Mouse (Mus musculus) kidney, embryonic 14.5 days (tissue): Measurements from ENCODE around the gene Ttc41. TPM values are rescaled to one million over a fixed set of nuclear protein-coding genes. Genes with fewer than 3 reads are reported as not detected.

Experiments
- ATAC-seq: fragments of 200-750 bp; cut with Nextera tagmentation; 2 replicates; pipeline ENCODE4 v1.8.0; 2017; ENCODE audit warnings: moderate number of reproducible peaks, mild to moderate bottlenecking, moderate TSS enrichment, moderate library complexity; ENCODE audit not compliant: low FRiP score, low TSS enrichment
- H3K27ac ChIP-seq: fragments of 300-500 bp; sonication (generic); 2 replicates; pipeline ENCODE4 v1.5.1; 2014; ENCODE audit warnings: low read depth, mild to moderate bottlenecking, low read length, moderate library complexity, mixed read lengths
- H3K27me3 ChIP-seq: fragments of 300-500 bp; sonication (generic); 2 replicates; pipeline ENCODE4 v1.6.1; 2014; ENCODE audit warnings: mild to moderate bottlenecking, low read length; ENCODE audit not compliant: control insufficient read depth, insufficient read depth
- H3K36me3 ChIP-seq: fragments of 300-500 bp; sonication (generic); 2 replicates; pipeline ENCODE4 v1.6.1; 2014; ENCODE audit warnings: low read length, mixed read lengths; ENCODE audit not compliant: control insufficient read depth, insufficient read depth
- H3K4me1 ChIP-seq: fragments of 300-500 bp; sonication (generic); 2 replicates; pipeline ENCODE4 v1.6.1; 2014; ENCODE audit warnings: low read length, mixed read lengths; ENCODE audit not compliant: control insufficient read depth, insufficient read depth
- H3K4me2 ChIP-seq: fragments of 300-500 bp; sonication (generic); replicated peaks from 2 replicates; pipeline ENCODE4 v1.6.1; 2014; ENCODE audit warnings: low read depth, mild to moderate bottlenecking, low read length
- H3K4me3 ChIP-seq: fragments of 300-500 bp; sonication (generic); 2 replicates; pipeline ENCODE4 v1.5.1; 2014; ENCODE audit warnings: mild to moderate bottlenecking, low read length
- H3K9ac ChIP-seq: fragments of 300-500 bp; sonication (generic); 2 replicates; pipeline ENCODE4 v1.6.1; 2014; ENCODE audit warnings: low read depth, mild to moderate bottlenecking, low read length, moderate library complexity
- H3K9me3 ChIP-seq: fragments of 300-500 bp; sonication (generic); 2 replicates; pipeline ENCODE4 v1.6.1; 2016; ENCODE audit warnings: low read length; ENCODE audit not compliant: control insufficient read depth
- WGBS: fragments of 180-500 bp; shearing (Covaris S2); extraction: QIAGEN DNeasy Blood & Tissue Kit; methylation state at CpG from one replicate; pipeline ENCODE4 v1.1.7; 2014; 5-methylcytosine and 5-hydroxymethylcytosine counted together
- polyA plus RNA-seq: library from polyadenylated mRNA; unstranded; fragments of >200 nt; fragmentation: Nextera tagmentation; extraction: Ambion mirVana; gene quantifications from 2 replicates; pipeline ENCODE4 v1.2.1, GENCODE M21; 2014

Gene Ttc41
- polyA plus RNA-seq, 1 experiment from 2014 or later: 1.2 TPM

DNA sequence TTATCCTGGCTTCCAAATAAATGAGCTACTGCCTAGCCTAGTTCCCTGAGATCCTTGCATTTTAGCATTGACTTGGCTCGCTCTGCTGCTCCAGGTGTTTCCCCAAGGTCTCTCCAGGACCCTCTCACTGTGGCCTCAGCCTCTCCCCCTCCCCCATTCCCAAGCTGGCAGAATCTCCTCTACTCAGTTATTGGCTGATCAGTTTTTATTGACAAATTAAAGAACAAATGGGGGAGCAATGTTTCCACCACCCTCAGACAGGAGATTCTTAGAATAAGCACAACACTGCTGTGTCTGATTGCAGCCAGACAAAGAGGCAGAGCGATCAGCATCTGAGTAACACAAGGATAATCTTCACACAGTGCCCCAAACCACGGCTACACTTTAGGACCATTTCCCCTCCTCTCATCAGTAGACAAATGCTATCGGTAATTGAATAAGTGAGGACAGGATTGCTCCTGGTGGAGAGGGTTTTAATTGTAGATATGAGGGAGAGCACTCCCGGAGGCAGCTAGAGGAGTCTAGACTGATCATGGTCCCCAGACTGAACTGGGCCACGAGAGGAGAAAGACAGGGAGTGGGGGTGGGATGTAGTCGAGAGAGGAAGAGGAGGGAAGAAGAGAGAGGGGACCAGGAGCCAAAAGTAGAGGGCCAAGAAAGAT, 56.2 kb downstream of the Ttc41 start:
- Histone ChIP-seq H3K27me3 (no peaks in the 10 kb centered on the region), H3K4me3 (no peak overlapping the region)

DNA sequence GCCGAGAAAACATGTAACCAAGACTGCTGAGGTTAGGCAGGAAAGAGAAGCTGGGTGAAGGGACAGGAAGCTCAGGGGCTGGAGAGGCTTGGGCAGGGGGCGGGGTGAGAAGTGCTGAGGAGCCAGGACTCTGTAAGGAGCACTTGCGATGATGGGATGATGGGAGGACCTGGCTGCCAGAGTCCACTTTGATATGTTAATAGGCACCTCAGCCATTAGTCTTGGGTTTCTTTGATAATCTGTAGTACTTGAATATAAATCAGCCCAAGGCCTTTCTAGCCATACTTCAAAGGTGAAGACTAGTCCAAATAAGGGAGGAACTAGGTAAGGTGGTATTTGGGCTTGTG, 56.7 kb downstream of the Ttc41 start:
- Histone ChIP-seq H3K4me1 (no peaks in the 10 kb centered on the region), H3K9ac (no peak overlapping the region), H3K27me3 (no peaks in the 10 kb centered on the region), H3K4me3 (no peak overlapping the region), H3K4me2 (no peak overlapping the region), H3K9me3 (no peaks in the 10 kb centered on the region), H3K27ac (no peak overlapping the region), H3K36me3 (no peaks in the 10 kb centered on the region)
- ATAC-seq: no peak
- 35% methylated on average over 3 of the region's 3 CpGs for WGBS

More for the DNA sequence above, 56.2 kb downstream of the Ttc41 start:
- Histone ChIP-seq H3K9me3 (no peaks in the 10 kb centered on the region), H3K9ac (no peak overlapping the region), H3K4me2 (no peak overlapping the region), H3K36me3 (no peaks in the 10 kb centered on the region), H3K4me1 (no peaks in the 10 kb centered on the region), H3K27ac (no peak overlapping the region)
- no peak for ATAC-seq
- WGBS: 29% methylated on average over 7 of the region's 7 CpGs

DNA sequence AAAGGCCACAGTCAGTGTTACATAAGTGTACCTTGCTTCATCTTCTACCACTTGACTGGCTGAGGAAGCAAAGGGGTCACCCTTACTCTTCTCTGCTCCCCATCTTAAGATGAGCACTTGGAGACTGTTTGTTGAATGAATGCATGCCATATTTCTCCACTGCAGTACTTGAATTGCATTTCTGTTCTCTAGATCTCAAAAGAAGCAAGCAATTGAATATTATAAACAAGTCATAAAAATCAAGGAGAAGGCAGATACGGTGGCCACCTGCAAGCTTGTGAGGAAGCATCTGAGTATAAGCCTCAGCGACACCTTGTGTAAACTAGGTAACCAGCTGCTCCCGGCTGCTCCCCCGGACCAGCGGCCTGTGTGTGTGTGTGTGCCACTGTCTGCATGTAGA, 58.1 kb downstream of the Ttc41 start, which contains the start of gene Gm49358:
Gm49358 (plus strand) TSS at position 301 of the 400 bp plus-strand sequence.
- Histone ChIP-seq H3K9ac (no peak within 1 kb of the TSS), H3K4me2 (no peak within 1 kb of the TSS), H3K9me3 (no peaks in the 10 kb centered on the region), H3K4me1 (no peaks in the 10 kb centered on the region), H3K27me3 (no peaks in the 10 kb centered on the region), H3K36me3 (no peaks in the 10 kb centered on the region), H3K4me3 (no peak within 1 kb of the TSS), H3K27ac (no peak within 1 kb of the TSS)
- no peak for ATAC-seq
- WGBS: 82% methylated on average over 5 of the region's 5 CpGs

DNA sequence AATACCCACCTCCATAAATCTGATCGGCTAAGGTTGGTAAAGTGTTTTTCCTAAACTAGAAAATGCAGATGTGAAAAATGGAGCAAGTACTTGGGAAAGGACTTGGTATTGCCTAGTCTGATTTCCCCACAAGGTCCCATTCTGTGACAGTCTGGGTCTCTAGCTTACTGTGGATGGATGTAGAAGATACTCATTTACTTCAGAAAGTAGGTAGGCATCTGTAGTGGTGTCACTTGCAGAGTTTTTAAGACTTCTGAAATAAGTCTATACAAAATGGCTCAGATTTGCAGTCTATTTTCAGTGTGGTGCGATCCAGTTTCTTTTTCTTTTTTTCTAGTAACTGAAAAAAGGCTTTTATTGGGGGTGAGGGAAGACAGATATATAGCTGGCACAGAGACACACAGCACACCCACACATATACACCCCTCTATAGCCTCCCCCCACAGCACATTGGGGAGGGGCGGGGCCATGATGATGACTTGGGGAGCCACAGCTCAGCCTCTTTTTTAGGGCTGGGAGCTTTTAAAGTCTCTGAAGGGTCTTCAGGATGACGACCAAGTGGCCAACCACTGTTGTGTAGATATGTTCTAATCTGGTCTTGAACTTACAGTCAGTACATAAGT, 59.8 kb downstream of the Ttc41 start:
- no peak for ATAC-seq
- Histone ChIP-seq H3K4me2 (no peak overlapping the region), H3K4me1 (no peaks in the 10 kb centered on the region), H3K27me3 (no peaks in the 10 kb centered on the region), H3K9ac (no peak overlapping the region), H3K4me3 (no peak overlapping the region), H3K27ac (no peak overlapping the region), H3K9me3 (no peaks in the 10 kb centered on the region), H3K36me3 (no peaks in the 10 kb centered on the region)
- WGBS: 80% methylated on average over 4 of the region's 4 CpGs

DNA sequence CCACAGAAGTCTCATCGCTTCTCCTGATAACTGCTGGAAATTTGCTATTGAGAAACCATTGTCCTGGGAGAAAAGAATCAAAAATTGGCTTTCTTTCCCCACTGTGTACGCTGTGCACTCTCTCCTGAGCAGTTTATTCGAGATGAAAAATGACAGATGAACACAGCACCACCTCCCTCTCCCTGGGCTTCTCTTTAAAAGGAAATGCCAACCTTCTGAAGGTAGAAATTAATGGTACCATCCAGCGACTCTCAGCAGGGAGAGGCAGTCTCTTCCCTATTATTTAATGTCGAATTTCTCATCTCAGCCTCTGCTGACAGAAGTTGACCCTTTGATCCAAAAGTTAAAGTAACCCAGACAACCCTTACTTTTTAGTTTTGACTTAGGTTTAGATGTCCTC, 63.6 kb downstream of the Ttc41 start:
- Histone ChIP-seq H3K4me3 (no peak overlapping the region), H3K9me3 (no peaks in the 10 kb centered on the region), H3K4me2 (no peak overlapping the region), H3K4me1 (no peaks in the 10 kb centered on the region), H3K27me3 (no peaks in the 10 kb centered on the region), H3K36me3 (no peaks in the 10 kb centered on the region), H3K9ac (no peak overlapping the region), H3K27ac (no peak overlapping the region)
- no peak for ATAC-seq
- WGBS: 67% methylated on average over 5 of the region's 5 CpGs

DNA sequence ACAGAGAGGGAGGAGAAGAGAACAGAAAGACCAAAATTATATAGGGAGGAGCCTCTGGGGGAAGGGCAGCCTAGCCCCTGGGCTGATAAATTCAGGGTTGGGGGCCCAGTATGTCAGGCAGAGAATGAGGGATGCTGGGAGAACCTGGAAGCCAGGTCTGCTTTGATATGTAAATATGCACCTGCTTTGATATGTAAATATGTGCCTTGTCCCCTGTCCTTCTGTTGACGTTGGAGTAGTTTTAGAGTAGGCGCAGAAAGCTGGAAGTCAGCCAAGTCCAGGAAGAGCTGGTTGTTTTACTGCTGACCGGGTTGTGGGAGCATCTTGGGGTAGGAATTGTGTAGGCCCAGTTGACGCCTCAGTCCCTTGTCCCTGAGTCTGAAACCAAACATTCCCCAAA, 64.2 kb downstream of the Ttc41 start:
- WGBS: 48% methylated on average over 4 of the region's 4 CpGs
- Histone ChIP-seq H3K27ac (no peak overlapping the region), H3K9me3 (no peaks in the 10 kb centered on the region), H3K4me3 (no peak overlapping the region), H3K4me2 (no peak overlapping the region), H3K9ac (no peak overlapping the region), H3K4me1 (no peaks in the 10 kb centered on the region), H3K27me3 (no peaks in the 10 kb centered on the region), H3K36me3 (no peaks in the 10 kb centered on the region)
- no peak for ATAC-seq

DNA sequence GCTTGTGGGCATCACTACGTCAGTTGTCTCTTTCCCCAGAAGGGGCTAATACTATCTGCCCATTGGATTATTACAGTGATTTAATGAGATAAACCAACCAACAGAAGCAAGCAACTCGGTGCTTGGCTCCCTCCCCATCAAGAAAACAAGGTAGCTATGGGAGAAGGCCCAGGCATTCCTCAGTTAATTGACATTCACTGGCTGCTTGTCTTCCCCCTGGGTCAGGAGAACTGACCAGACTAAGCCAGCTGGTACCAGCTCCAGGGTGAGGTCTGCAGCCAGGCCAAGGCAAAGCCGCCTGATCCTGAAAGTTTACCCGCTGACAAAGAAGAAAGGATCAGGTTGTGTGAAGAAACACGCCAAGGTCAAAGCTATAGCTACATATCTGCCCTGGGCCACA, 66.1 kb downstream of the Ttc41 start:
- H3K36me3 ChIP-seq: no peaks in the 10 kb centered on the region
- H3K27ac ChIP-seq: no peak overlapping the region
- no peaks in the 10 kb centered on the region for H3K4me1 ChIP-seq
- H3K9me3 ChIP-seq: no peaks in the 10 kb centered on the region
- no peak overlapping the region for H3K4me2 ChIP-seq
- 65% methylated on average over 5 of the region's 5 CpGs for WGBS
- no peak overlapping the region for H3K4me3 ChIP-seq
- no peaks in the 10 kb centered on the region for H3K27me3 ChIP-seq
- no peak overlapping the region for H3K9ac ChIP-seq
- ATAC-seq: no peak

DNA sequence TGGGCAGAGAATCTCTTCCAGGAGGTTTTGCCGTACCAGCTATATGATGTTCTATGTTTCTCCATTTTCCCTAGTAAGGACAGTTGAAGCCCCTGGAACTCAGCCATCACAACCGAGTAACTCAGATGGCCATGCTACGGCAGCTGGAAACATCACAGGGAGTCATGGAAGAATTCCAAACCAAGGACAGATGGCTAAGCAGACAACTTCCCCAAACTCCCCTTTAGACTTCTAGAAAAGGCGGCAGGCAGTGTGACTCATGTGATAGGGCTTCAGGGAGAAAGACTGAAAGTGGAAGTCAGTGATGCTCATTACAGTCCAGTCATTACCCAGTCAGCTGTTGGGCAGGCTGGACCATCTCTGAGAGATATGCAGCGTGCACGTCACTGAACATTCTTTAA, 66.6 kb downstream of the Ttc41 start:
- no peak overlapping the region for H3K9ac ChIP-seq

DNA sequence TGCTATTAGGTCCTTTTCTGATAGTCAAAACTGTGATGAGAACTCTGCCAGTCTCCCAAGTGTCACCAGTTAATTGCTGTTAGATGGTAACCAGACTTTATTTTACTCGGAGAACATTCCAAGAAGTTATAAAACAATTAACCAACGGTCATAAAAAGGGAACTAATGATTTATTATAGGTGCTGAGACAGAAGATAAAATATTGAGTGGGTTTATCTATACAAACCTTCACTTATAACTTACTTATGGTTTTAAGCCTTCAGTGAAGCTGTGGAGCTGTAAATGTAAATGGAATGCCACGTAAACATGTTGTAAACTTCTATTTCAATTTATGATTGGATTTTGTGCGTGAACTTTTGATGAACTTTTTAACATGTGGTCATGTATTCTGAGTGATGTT, 67.7 kb downstream of the Ttc41 start:
- Histone ChIP-seq H3K4me3 (no peak overlapping the region), H3K4me1 (peaks cover 4% of the 10 kb centered on the region; the same call in 1 of the 2 replicates), H3K4me2 (no peak overlapping the region), H3K27me3 (no peaks in the 10 kb centered on the region), H3K27ac (no peak overlapping the region), H3K36me3 (no peaks in the 10 kb centered on the region), H3K9me3 (no peaks in the 10 kb centered on the region), H3K9ac (no peak overlapping the region)
- WGBS: 29% methylated on average over 4 of the region's 4 CpGs
- no peak for ATAC-seq

More for the DNA sequence above, 66.6 kb downstream of the Ttc41 start:
- Histone ChIP-seq H3K27me3 (no peaks in the 10 kb centered on the region), H3K36me3 (no peaks in the 10 kb centered on the region), H3K4me2 (no peak overlapping the region), H3K27ac (no peak overlapping the region), H3K4me1 (no peaks in the 10 kb centered on the region), H3K9me3 (no peaks in the 10 kb centered on the region), H3K4me3 (no peak overlapping the region)
- WGBS: 63% methylated on average over 6 of the region's 6 CpGs
- no peak for ATAC-seq
